Mouse (Mus musculus): Measurements from ENCODE around the gene Reck. TPM values are rescaled to one million over a fixed set of nuclear protein-coding genes. Genes with fewer than 3 reads are reported as not detected.

The Reck gene
- total RNA-seq, 1 experiment from 2014 or later = 2.5 TPM

DNA sequence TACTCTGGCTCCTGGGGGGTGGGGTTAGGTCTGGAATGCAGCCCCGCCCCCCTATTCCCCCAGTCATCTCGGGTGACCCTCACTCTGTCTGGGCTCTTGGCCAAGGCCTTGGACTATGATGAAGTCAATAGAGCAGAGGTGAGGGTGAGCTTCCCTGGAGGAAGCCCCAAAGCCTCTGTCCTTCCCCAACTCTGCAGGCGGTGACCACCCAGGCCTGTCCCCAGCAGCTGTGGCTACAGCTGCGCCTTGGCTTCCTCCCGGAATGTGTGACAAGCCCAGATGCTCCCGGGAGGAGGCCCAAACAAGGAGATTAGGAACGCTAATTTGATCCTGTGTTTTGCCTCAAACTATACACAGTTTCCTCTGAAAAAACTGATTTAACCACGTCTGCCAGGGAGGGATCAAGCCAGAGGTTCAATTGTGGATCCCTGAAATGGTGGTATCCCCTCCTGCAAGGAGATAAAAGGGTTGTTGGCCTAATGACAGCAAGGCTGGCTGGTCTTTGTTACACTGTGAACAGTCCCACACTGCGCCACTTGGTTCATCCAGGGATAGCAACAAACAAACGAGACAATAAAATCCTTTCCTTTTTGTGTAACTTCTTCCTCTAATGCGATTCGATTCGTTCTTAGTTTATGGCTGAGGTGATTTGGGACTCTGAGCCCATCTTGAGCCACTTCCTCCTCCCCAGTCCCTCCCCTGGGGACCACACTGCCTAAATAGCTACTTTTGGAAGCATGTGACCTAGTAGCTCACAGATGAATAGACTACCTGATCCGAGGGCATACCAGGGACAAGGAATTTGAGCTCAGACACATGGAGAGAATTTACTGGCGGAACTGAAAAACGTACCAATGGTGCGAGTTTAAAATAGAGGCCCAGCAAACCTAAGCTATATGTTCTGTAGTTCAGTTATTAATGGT lies 103.5 kb downstream of the Reck start:
- ATAC-seq (replicated peaks in 1 of 2; ENCODE audit: insufficient read depth in 1 of 2, low FRiP score in 2 of 2, low TSS enrichment in 1 of 2, low read depth in 1 of 2, poor library complexity in 2 of 2, severe bottlenecking in 2 of 2) = no peak

DNA sequence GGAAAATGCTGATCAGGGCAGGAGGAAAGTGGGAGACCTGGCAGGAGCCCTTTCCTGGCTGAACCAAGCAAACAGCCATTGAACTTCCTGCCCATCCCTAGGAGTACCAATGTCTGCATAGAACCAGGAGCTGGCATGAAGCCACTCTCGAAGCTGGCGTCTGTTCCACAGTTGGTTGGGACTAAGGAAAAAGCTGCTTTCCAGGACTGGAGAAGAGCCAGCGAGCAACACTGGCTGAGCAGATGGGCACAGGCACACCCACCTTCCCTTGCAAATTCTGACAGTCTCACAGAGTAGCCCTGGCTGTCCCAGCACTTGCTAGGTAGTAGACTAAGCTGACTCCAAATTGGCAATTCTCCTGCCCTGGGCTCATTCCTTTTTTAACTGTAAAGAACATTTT lies 104.4 kb downstream of the Reck start:
- ATAC-seq (replicated peaks in 1 of 2; ENCODE audit: insufficient read depth in 1 of 2, low FRiP score in 2 of 2, low TSS enrichment in 1 of 2, low read depth in 1 of 2, poor library complexity in 2 of 2, severe bottlenecking in 2 of 2) = no peak

DNA sequence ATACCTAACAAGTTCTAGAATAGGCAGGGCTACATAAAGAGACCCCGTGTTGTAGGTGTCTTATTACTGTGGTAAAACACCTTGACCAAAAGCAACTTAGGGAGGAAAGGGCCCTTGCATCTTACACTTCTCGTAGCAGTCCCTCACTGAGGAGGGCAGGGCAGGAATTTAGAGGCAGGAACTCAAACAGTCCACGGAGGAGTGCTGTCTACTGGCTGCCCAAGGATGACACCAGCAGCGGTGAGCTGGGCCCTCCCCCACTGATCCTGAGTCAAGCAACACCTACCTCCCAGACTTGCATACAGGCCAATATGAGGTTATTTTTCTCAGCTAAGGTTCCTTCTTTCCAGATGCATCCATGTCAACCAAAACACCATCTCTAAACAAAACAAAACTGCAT lies 104.9 kb downstream of the Reck start:
- ATAC-seq (replicated peaks in 1 of 2; ENCODE audit: insufficient read depth in 1 of 2, low FRiP score in 2 of 2, low TSS enrichment in 1 of 2, low read depth in 1 of 2, poor library complexity in 2 of 2, severe bottlenecking in 2 of 2) = no peak

DNA sequence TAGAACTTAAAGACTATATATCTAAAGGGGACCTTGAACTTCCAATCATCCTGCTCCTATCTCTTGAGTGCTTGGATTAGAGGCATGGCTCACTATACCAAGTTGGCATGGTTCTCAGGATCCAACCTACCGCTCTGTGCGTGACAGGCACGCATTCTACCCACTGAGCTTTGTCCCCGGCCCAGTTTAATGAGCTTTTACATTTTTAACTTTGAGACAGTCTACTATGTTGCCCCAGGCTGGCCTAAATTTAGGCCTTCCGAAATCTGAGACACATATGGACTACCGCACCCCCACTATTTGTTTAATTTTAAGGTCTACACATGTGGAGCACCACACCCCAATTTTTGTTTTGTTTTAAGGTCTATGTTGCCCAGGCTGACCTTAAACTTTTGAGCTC lies 105.5 kb downstream of the Reck start:
- ATAC-seq (replicated peaks in 1 of 2; ENCODE audit: insufficient read depth in 1 of 2, low FRiP score in 2 of 2, low TSS enrichment in 1 of 2, low read depth in 1 of 2, poor library complexity in 2 of 2, severe bottlenecking in 2 of 2) = no peak

DNA sequence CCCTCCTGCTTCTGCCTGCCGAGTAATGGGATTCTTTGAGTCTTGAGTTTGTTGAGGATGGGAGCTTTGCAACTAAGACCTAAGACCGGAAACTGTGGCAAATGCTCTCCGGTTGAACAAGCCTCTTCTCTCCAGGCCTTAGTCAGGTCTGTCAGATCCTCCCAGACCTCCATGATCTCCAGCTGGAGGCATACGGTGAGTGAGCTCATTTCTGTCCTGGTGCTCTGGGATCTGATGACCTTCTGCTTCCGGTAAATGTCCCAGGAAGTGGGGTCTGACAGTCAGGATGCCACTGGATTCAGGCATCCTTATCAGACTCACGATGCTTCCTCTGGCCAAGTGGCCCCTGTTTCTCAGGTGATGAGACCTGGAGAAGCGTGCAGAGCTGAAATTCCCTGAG lies 105.9 kb downstream of the Reck start:
- no peak for ATAC-seq (replicated peaks in 1 of 2; ENCODE audit: insufficient read depth in 1 of 2, low FRiP score in 2 of 2, low TSS enrichment in 1 of 2, low read depth in 1 of 2, poor library complexity in 2 of 2, severe bottlenecking in 2 of 2)

DNA sequence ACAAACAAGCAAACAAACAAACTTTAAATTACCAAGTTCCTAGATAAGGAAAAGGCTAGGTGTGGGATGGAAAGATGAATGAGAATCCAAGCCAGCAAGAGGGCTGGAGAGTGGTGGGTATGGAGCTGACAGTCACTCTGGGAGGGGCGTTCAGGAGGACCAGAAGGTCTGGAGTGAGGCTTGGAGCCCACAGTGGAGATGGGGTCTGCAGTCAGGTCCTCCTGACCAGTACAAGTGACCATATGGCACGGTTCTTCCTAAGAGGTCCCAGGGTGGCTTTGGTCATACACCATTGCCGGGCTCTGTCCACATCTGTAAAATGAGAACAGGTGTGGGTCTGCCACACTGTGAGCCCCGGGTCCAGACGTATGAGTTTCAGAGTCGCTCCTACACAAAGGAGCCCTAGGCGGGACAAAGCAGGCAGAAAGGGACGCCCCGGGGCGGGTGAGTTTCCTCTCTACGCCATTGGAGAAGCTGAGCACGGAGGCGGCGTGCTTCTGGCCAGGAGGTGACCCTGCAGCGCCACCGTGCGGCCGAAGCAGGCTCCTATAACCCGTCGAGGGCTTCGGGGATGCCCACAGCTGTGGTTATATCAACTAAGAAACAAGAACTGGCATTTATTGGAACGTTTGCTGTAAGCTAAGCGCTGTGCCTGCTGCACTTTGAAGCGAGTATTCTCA lies 106.9 kb downstream of the Reck start:
- ATAC-seq (replicated peaks in 1 of 2; ENCODE audit: insufficient read depth in 1 of 2, low FRiP score in 2 of 2, low TSS enrichment in 1 of 2, low read depth in 1 of 2, poor library complexity in 2 of 2, severe bottlenecking in 2 of 2) = peak; percentile 93 to 97

DNA sequence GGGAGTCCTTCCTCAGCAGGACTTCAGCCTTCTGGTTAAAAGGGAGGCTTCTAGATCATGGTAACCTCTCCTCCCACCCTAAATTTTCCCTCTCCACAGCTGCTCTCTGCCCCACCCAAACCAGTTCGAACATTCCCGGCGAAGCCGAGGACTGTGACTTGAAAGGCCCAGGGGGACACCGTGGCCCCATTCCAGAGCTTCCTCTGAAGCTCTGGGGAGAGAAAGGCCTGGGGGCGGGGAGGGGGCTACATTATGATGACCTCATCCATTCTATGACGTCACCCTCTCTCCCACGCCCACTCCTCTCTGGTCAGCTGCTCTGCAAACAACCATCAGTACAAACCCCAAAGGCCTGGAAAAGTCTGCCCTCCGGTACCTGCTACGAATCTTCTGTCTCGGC lies 107.9 kb downstream of the Reck start, which contains the start of gene Ccin:
TSS of gene Ccin (plus strand) at position 303 of the 400 bp plus-strand sequence.
- no peak for ATAC-seq (replicated peaks in 1 of 2; ENCODE audit: insufficient read depth in 1 of 2, low FRiP score in 2 of 2, low TSS enrichment in 1 of 2, low read depth in 1 of 2, poor library complexity in 2 of 2, severe bottlenecking in 2 of 2)

DNA sequence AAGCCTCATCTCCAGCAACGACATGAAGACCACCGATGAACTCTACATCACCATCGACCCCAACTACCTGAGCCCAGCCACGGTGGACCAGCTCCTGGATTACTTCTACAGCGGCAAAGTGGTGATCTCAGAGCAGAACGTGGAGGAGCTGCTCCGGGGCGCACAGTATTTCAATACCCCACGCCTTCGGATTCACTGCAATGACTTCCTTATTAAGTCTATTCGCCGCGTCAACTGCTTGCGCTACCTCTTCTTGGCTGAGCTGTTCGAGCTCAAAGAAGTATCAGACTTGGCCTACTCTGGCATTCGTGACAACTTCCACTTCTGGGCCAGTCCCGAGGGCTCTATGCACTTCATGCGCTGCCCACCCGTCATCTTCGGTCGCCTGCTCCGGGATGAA lies 108.4 kb downstream of the Reck start:
- no peak for ATAC-seq (replicated peaks in 1 of 2; ENCODE audit: insufficient read depth in 1 of 2, low FRiP score in 2 of 2, low TSS enrichment in 1 of 2, low read depth in 1 of 2, poor library complexity in 2 of 2, severe bottlenecking in 2 of 2)

DNA sequence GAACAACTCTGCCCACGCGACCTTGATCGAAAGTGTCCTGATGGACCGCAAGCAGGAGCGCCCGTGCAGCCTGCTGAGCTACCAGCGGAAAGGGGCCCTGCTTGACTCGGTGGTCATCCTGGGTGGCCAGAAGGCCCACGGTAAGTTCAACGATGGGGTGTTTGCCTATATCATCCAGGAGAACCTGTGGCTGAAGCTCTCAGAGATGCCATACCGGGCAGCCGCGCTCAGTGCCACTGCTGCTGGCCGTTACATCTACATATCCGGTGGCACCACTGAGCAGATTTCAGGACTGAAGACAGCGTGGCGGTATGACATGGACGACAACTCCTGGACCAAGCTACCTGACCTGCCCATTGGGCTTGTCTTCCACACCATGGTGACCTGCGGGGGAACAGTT lies 109.0 kb downstream of the Reck start:
- ATAC-seq (replicated peaks in 1 of 2; ENCODE audit: insufficient read depth in 1 of 2, low FRiP score in 2 of 2, low TSS enrichment in 1 of 2, low read depth in 1 of 2, poor library complexity in 2 of 2, severe bottlenecking in 2 of 2) = no peak

DNA sequence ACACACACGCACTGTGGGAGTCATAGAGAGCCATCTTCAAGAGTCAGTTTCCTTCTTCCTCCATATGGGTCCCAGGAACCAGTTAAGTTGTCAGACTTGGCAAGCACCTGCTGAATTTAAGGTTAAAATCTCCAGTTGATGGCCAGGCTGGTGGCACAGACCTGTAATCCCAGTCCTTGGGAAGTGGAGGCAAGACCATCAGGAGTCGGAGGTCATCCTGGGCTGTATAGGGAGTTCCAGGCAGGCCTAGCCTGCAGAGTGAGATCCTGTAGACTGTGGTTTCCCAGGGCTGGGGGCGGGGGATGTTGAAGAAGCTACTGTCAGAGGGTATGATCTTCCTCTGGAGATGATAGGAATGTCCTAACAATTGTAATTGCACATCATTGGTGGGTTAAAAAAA lies 113.6 kb downstream of the Reck start:
- no peak for ATAC-seq (replicated peaks in 1 of 2; ENCODE audit: insufficient read depth in 1 of 2, low FRiP score in 2 of 2, low TSS enrichment in 1 of 2, low read depth in 1 of 2, poor library complexity in 2 of 2, severe bottlenecking in 2 of 2)

DNA sequence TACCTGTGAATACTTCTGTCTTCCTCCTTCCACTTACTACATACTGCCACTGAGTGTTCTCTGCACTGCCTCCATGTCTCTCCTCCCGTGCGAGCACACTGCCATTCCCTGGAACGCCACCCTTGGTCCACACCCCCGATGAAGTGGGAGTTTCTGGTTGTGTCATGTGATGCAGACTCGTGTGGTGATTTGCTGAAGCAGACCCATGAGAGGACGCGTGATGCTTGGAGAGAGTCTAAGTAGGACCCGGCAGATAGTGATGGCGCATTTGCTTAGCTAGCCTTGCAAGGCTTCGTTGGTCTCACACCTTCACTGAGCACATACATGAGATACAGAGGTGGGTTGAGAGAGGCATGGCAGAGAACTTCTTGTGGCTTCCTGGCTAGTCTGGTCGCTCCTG lies 117.7 kb downstream of the Reck start:
- no peak for ATAC-seq (replicated peaks in 1 of 2; ENCODE audit: insufficient read depth in 1 of 2, low FRiP score in 2 of 2, low TSS enrichment in 1 of 2, low read depth in 1 of 2, poor library complexity in 2 of 2, severe bottlenecking in 2 of 2)

DNA sequence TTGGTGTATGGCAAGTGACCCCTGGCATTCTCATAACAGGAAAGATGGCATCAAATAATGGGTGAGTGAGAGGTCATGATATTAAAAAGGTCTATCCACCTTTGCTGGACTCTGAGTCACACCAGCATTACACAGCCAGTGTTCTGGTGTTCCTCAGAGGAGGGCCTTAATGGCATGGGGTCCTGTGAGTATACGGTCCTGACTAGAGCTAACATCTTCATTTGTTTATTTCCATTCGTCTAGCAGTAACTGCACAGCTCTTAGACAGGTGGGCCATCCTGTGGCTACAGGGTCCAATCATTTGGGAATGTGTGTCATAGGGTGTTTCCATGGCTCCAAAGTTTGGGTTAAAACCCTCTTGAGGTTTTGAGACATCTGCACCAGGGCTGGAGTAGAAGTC lies 119.0 kb downstream of the Reck start:
- ATAC-seq (replicated peaks in 1 of 2; ENCODE audit: insufficient read depth in 1 of 2, low FRiP score in 2 of 2, low TSS enrichment in 1 of 2, low read depth in 1 of 2, poor library complexity in 2 of 2, severe bottlenecking in 2 of 2) = no peak

Other genes with a start within 250 kb of the Reck start
- 4.2 and 7.2 TPM in 2 replicates for gene Npr2, start 243.6 kb upstream of the Reck start, total RNA-seq (2017)
- gene Spag8, start 221.9 kb upstream of the Reck start, total RNA-seq (2017) = not detected in 2 replicates
- gene Hint2, start 219.1 kb upstream of the Reck start, total RNA-seq (2017) = 61.0 and 88.4 TPM in 2 replicates
- 1.3 and 1.8 TPM in 2 replicates for gene Tmem8b, start 206.6 kb upstream of the Reck start, total RNA-seq (2017)
- 0.44 and 0.50 TPM in 2 replicates for gene Fam221b, start 206.4 kb upstream of the Reck start, total RNA-seq (2017)
- not detected in 2 replicates for gene Olfr70, start 174.7 kb upstream of the Reck start, total RNA-seq (2017)
- gene Olfr71, start 165.3 kb upstream of the Reck start, total RNA-seq (2017) = not detected in 2 replicates
- not detected in 2 replicates for gene Hrct1, start 148.3 kb upstream of the Reck start, total RNA-seq (2017)
- not detected in 2 replicates for gene Spaar, start 145.5 kb upstream of the Reck start, total RNA-seq (2017)
- gene Olfr159, start 104.5 kb upstream of the Reck start, total RNA-seq (2017) = not detected in 2 replicates
- gene Olfr156, start 51.6 kb upstream of the Reck start, total RNA-seq (2017) = not detected in 2 replicates
- gene Olfr157, start 35.3 kb upstream of the Reck start, total RNA-seq (2017) = not detected in 2 replicates
- not detected in 2 replicates for gene Olfr155, start 24.0 kb upstream of the Reck start, total RNA-seq (2017)
- 40.2 and 62.5 TPM in 2 replicates for gene Glipr2, start 81.9 kb downstream of the Reck start, total RNA-seq (2017)
- 0.44 TPM in 1 of 2 replicates, not detected in the other for gene Ccin, start 108.0 kb downstream of the Reck start, total RNA-seq (2017)
- gene Clta, start 128.9 kb downstream of the Reck start, total RNA-seq (2017) = 288 and 367 TPM in 2 replicates
- 31.5 and 32.3 TPM in 2 replicates for gene Gne, start 208.6 kb downstream of the Reck start, total RNA-seq (2017)

Data from hematopoietic stem cell, adult 5-6 weeks (primary cell).